Mouse (Mus musculus) liver, adult 2 months (tissue): ENCODE data around the gene Bcl9l. TPM values are rescaled to one million over a fixed set of nuclear protein-coding genes. Genes with fewer than 3 reads are reported as not detected.

ENCODE experiments used
- DNase-seq: peaks from one replicate; pipeline ENCODE4 v3.0.0-alpha.2; 2011; ENCODE audit warnings: low read depth, low spot score; ENCODE audit errors: extremely low read depth
- H3K27ac ChIP-seq: fragments of 200-500 bp; replicated peaks from 2 replicates; pipeline ENCODE4 v1.5.1; 2012; ENCODE audit warnings: low read depth, mild to moderate bottlenecking, control low read depth, inconsistent platforms, low read length; ENCODE audit not compliant: insufficient read depth
- H3K27me3 ChIP-seq: fragments of 200-500 bp; 2 replicates; pipeline ENCODE4 v1.6.1; 2012; ENCODE audit warnings: mild to moderate bottlenecking, moderate library complexity, low read length, inconsistent platforms; ENCODE audit not compliant: control insufficient read depth, insufficient read depth
- H3K36me3 ChIP-seq: fragments of 200-500 bp; 2 replicates; pipeline ENCODE4 v1.6.1; 2012; ENCODE audit warnings: low read length, inconsistent platforms; ENCODE audit not compliant: control insufficient read depth, insufficient read depth
- H3K4me1 ChIP-seq: fragments of 200-500 bp; 2 replicates; pipeline ENCODE4 v1.6.1; 2011; ENCODE audit warnings: low read length; ENCODE audit not compliant: control insufficient read depth, insufficient read depth
- H3K4me3 ChIP-seq: fragments of 200-500 bp; 2 replicates; pipeline ENCODE4 v1.5.1; 2011; ENCODE audit warnings: low read depth, mild to moderate bottlenecking, control low read depth, low read length, moderate library complexity; ENCODE audit not compliant: insufficient read depth
- H3K79me2 ChIP-seq: fragments of 200-500 bp; 2 replicates; pipeline ENCODE4 v1.6.1; 2012; ENCODE audit warnings: inconsistent platforms, mild to moderate bottlenecking, low read length, moderate library complexity; ENCODE audit not compliant: control insufficient read depth, insufficient read depth
- H3K9ac ChIP-seq: fragments of 200-500 bp; 2 replicates; pipeline ENCODE4 v1.6.1; 2012; ENCODE audit warnings: low read depth, mild to moderate bottlenecking, control low read depth, inconsistent platforms, low read length
- CTCF ChIP-seq: fragments of 200-500 bp; IDR thresholded peaks from 2 replicates; pipeline ENCODE4 v1.5.1; 2011; ENCODE audit warnings: low read depth, low read length, control low read depth
- POLR2A ChIP-seq: fragments of 200-500 bp; IDR thresholded peaks from 2 replicates; pipeline ENCODE4 v1.6.1; 2011; ENCODE audit warnings: low read length, control low read depth; ENCODE audit not compliant: insufficient read depth; ENCODE audit errors: extremely low read depth
- WGBS: fragments of 180-500 bp; shearing (Covaris S2); methylation state at CpG from one replicate; pipeline ENCODE4 v1.1.7; 2018; 5-methylcytosine and 5-hydroxymethylcytosine counted together
- polyA plus RNA-seq: library from polyadenylated mRNA; depleted of rRNA; stranded (reverse); fragments of >200 nt; gene quantifications from 2 replicates; pipeline ENCODE4 v1.2.3, GENCODE M21; 2012
- total RNA-seq: library from RNA; depleted of rRNA; stranded (reverse); fragments of >200 nt; gene quantifications from 2 replicates; pipeline ENCODE4 v1.2.3, GENCODE M21; 2014

Gene Bcl9l
- total and polyA plus RNA-seq, 2 experiments: 5.4 to 27.9 TPM

- WGBS: 15% methylated on average over 6 of the region's 6 CpGs
- H3K4me1 ChIP-seq: peaks cover 25% of the 10 kb centered on the region
Observed at GRCm38 (mm10) chr9:44485105-44485515, 2.5 kb downstream of the Bcl9l start.

DNA sequence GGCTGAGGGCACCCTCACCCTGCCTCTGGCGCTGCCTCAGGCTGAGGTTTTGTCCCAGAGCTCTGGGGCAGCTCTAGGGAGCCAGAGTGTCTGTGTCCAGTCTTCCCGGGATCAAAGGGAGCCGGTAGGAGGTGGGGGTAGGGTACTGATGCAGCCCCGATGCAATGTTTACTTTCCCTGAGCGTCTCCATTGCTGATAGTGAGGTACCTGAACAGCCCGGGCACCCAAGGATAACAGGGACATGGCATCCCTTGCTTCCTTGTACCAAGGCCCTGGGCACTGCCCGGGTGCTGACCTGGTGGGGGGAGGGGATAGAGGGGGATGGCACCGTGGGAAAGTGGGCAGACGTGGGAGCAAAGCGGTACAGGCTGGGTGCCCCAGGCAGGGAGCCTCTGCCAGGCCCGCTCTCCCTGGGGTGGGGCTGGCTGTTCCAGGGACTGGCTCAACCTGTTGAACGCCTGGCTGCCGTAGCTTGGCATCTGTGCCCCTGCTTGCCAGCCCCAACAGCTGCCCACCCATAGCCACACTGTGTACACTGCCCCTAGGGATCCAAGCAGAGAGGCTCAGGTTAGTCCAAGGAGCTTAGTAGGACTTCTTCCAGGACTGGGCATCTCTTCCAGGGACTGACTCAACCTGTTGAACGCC lies 3.0 kb downstream of the Bcl9l start:
- Histone ChIP-seq H3K4me3 (peak overlapping the region; percentile 88), H3K4me1 (peaks cover 27% of the 10 kb centered on the region)
- TF ChIP-seq CTCF (no peak), POLR2A (peak; percentile 40; the same call in 1 of the 2 replicates)

More at GRCm38 (mm10) chr9:44485105-44485515, 2.5 kb downstream of the Bcl9l start:
- peaks cover 18% of the 10 kb centered on the region; the same call in 1 of the 2 replicates for H3K79me2 ChIP-seq
- no peaks in the 10 kb centered on the region for H3K36me3 ChIP-seq
- peak overlapping the region; percentile 96 for H3K27ac ChIP-seq
- peak; percentile 52 for DNase-seq
- no peaks in the 10 kb centered on the region for H3K27me3 ChIP-seq
- peak overlapping the region; percentile 88 for H3K4me3 ChIP-seq
- peak overlapping the region; percentile 90 for H3K9ac ChIP-seq
- TF ChIP-seq POLR2A: no peak
- no peak for TF ChIP-seq CTCF

DNA sequence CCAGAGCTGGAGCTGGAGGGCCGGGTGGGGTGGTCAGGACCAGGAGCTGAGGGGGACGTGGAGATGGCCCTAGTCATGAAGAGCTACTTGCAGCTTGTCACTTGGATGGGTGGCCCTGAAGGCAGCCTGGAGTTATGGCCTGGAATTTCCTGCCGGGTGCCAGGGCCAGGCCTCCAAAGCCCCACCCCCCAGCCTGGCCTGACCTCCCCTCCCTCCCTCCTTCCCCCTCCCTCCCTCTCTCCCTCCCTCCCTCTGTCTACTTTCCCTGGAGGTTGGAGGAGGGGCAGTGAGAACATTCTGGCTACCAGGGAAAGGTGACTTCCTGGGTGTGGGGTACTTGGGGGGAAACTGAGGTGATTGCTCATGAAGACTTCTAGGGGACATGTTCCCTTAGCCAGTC lies 3.7 kb downstream of the Bcl9l start:
- DNase-seq: peak; percentile 81

More for the DNA sequence above, 3.0 kb downstream of the Bcl9l start:
- peak; percentile 93 for DNase-seq
- Histone ChIP-seq H3K27me3 (no peaks in the 10 kb centered on the region), H3K79me2 (peaks cover 18% of the 10 kb centered on the region; the same call in 1 of the 2 replicates), H3K27ac (peak overlapping the region; percentile 96), H3K9ac (peak overlapping the region; percentile 90), H3K36me3 (no peaks in the 10 kb centered on the region)
- WGBS: 13% methylated on average over 14 of the region's 14 CpGs

GRCm38 (mm10) chr9:44486741-44487421 lies 4.3 kb downstream of the Bcl9l start:
- WGBS: 6% methylated on average over 15 of the region's 15 CpGs
- H3K79me2 ChIP-seq: peaks cover 22% of the 10 kb centered on the region; the same call in 1 of the 2 replicates
- peaks cover 35% of the 10 kb centered on the region for H3K4me1 ChIP-seq
- TF ChIP-seq POLR2A: no peak
- peak overlapping the region; percentile 93 for H3K27ac ChIP-seq
- DNase-seq: peak; percentile 77
- no peaks in the 10 kb centered on the region for H3K27me3 ChIP-seq
- no peaks in the 10 kb centered on the region for H3K36me3 ChIP-seq
- peak overlapping the region; percentile 48 for H3K4me3 ChIP-seq
- H3K9ac ChIP-seq: peak overlapping the region; percentile 67

More for the DNA sequence above, 3.7 kb downstream of the Bcl9l start:
- peak; percentile 40; the same call in 1 of the 2 replicates for TF ChIP-seq POLR2A
- TF ChIP-seq CTCF: no peak
- Histone ChIP-seq H3K27me3 (no peaks in the 10 kb centered on the region), H3K79me2 (peaks cover 20% of the 10 kb centered on the region; the same call in 1 of the 2 replicates), H3K27ac (peak overlapping the region; percentile 96), H3K4me3 (peak overlapping the region; percentile 88), H3K9ac (peak overlapping the region; percentile 70), H3K36me3 (no peaks in the 10 kb centered on the region), H3K4me1 (peaks cover 32% of the 10 kb centered on the region)
- 6% methylated on average over 3 of the region's 3 CpGs for WGBS

DNA sequence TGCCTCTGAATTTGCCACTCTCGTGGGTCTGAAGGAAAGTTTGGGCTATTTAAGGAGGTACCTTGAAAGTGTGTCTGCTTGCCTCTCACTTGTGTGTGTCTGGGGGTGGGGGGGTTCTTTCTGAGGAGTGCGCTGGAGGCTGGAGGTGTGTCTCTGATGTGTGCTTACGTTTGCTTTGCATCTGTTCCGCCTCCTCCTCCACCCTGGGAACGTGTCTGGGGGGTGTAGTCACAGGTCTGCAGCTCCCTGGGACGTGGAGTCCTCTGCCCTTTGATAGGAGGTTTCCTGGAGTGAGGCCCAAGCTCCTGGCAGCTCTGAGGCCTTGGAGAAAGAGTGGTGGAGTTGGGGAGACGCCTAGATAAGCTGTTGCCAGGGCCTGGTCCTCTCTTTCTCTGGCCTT lies 4.8 kb downstream of the Bcl9l start:
- 0 out of 2 replicates have a peak, but pooled peaks have one; percentile 17 for TF ChIP-seq POLR2A
- TF ChIP-seq CTCF: no peak
- Histone ChIP-seq H3K9ac (peak overlapping the region; percentile 67), H3K36me3 (no peaks in the 10 kb centered on the region), H3K4me3 (peak overlapping the region; percentile 48), H3K27ac (peak overlapping the region; percentile 93), H3K79me2 (peaks cover 27% of the 10 kb centered on the region; the same call in 1 of the 2 replicates), H3K4me1 (peaks cover 35% of the 10 kb centered on the region), H3K27me3 (no peaks in the 10 kb centered on the region)
- peak; percentile 99 for DNase-seq
- WGBS: 4% methylated on average over 7 of the region's 7 CpGs
